Mouse (Mus musculus) hindlimb bud, embryonic 11.5 days (tissue): ENCODE measurements at regions not wholly inside any gene's neighbourhood (a gene's known extent, or its start where the extent isn't known, plus 50 kb on each side); places are given as distances from the start of the nearest gene placed in this dataset.

ENCODE experiments used
- DNase-seq: peaks from one replicate; pipeline ENCODE4 v3.0.0-alpha.2; 2012; ENCODE audit warnings: low read depth, low spot score; ENCODE audit errors: extremely low spot score

GRCm38 (mm10) chr6:66012675-66013074 lies 60.3 kb downstream of the 4930544G11Rik start:
- DNase-seq, result no peak

GRCm38 (mm10) chr6:66023531-66023930 lies 71.1 kb downstream of the 4930544G11Rik start:
- DNase-seq, result no peak

DNA sequence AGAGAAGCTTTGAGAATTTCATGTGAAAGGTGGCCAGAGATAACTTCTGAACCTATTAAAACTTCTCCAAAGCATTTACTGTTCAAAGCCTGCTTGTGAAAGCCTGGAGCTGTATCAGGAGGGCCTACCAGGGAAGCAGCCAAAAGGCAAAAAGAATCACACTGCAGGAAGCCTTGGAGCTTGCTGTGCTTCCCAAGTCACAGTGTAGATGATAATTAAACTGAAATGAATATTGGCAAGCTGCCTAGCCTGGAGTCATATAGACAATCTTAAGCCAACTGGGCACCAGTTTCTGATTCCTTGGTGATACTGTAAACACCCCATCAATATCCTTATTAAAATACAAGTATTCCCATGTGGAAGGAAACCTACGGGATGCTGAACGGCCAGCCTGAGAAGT lies 84.4 kb downstream of the 4930544G11Rik start:
- DNase-seq, result no peak

GRCm38 (mm10) chr6:66051852-66052251 lies 99.4 kb downstream of the 4930544G11Rik start:
- DNase-seq, result no peak

DNA sequence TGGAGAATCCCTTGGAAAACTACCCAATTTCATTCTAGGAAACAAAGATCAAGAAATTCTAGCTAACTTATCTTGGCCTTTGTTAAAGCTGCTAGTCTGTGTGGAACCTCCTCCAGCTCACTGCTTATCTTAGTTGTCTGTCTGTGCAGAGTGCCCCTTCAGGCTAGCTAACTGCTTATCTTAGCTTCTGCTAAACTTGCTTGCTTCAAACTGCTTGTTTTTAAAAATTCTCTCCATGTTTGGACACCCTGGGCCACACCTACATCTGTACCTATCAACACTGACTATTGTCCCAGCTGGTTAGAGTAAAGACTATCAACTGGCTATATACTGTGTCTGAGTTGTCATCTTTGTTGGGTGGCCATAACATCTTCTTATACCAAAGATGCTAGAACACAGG lies 100.0 kb downstream of the 4930544G11Rik start:
- no peak for DNase-seq

GRCm38 (mm10) chr6:66053197-66053596 lies 100.8 kb downstream of the 4930544G11Rik start:
- no peak for DNase-seq

- DNase-seq, result no peak
These were observed 116.5 kb downstream of the 4930544G11Rik start for GRCm38 (mm10) chr6:66068874-66069273.

DNA sequence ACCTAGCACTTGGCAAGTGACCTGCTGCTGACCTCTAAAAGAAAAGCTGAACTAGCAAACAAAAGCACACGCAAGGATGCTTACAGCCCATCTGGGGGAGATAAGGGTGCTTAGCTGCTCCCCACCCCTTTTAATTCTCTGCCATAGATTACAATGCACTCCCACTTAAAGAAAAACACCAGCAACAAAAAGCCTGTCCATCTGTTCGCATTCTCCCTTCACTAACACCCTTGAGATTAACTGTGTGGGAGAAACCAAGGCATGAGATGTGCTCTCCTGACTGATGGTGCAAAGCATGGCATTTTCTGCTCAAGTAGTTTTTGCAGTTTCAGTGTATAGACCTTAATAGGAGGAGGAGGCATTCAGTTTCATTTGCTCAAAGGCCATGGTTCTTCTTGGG lies 125.0 kb downstream of the 4930544G11Rik start:
- peak; percentile 28 for DNase-seq

DNA sequence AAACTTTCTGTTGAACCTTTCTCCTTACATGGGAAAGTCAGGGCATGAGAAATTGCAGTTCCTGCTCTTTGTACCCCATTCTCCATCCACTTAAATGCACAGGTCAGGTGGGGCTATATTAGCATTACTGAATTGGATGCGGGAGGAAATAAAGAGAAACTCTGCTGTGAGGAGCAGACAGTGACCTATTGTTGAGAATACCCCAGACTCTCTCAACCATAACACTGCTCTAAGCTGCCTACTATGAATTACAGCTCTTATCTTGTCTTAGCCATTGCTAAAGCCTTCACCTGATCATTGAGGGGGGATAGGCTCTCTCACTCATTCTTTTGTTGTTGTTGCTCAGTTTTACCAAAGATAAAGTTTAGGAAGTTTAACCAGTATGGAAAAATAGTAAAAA lies 126.4 kb downstream of the 4930544G11Rik start:
- no peak for DNase-seq

DNA sequence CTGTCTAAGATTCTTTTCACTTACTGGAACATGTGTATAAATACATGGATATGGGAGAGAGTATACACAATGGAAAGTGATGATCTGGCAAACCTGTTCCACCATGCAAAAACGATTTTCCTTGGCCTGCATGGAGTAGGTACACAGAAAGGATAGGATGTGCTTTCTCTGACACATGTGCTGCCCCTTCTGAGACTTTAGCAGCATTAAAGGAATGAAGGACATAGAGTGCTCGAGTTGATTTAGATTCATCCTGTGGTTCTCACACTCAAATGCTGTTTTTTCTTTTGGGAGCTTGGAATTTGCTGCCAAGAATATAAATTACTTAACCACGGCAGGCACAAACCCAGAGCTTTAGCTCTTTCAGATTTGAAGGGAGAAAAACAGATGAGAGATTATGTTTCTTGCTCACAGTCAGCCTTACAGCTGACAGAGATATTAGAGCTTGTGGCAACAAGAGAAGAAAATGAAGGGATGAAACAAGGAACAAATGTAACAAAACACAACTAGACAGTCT lies 149.2 kb downstream of the 4930544G11Rik start:
- DNase-seq, result no peak

GRCm38 (mm10) chr6:66114366-66114765 lies 162.0 kb downstream of the 4930544G11Rik start:
- DNase-seq, result no peak

- DNase-seq, result no peak
These were observed 169.2 kb downstream of the 4930544G11Rik start for GRCm38 (mm10) chr6:66121479-66122183.

- no peak for DNase-seq
These were observed 171.9 kb downstream of the 4930544G11Rik start for GRCm38 (mm10) chr6:66124292-66124691.

DNA sequence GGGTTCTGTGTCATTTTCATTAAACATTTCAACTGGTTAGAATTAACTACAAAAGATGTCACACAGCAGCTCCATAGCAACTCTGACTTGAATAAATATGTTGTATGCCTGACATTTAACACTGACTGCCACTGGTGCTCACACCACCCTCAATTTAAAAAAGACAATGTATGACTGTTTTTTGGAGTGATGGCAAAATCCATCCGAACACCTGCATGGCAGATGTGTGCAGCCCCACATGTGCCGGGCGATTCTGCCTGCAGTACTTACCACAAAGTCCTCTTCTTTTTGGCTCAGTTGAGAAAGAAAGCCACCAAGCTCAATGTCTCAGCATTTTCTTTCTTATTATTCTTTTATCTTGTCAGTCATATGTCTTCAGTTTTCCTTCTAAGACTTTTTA lies 199.4 kb downstream of the 4930544G11Rik start:
- no peak for DNase-seq

- no peak for DNase-seq
These were observed 202.4 kb downstream of the 4930544G11Rik start for GRCm38 (mm10) chr6:66154831-66155230.

DNA sequence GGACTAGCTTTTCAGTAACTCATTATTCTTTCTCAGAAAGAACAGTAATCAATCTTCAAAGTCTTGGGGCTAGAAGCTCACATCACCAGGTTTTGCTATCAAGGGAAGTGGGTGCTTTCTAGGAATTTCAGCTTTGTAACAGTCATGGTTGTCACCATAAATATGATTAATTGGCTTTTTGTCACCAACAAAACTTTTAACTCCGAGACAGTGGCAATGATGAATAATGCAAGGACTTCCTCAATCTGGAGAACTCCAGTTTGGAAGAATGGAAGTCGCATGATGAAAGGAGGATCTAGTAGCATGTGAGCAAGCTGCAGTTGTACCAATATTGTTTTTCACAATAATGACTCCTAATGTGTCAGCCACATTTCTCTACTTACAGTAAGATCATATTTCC lies 208.4 kb downstream of the 4930544G11Rik start:
- no peak for DNase-seq

- DNase-seq, result no peak
These were observed 216.5 kb downstream of the 4930544G11Rik start for GRCm38 (mm10) chr6:66168913-66169312.

DNA sequence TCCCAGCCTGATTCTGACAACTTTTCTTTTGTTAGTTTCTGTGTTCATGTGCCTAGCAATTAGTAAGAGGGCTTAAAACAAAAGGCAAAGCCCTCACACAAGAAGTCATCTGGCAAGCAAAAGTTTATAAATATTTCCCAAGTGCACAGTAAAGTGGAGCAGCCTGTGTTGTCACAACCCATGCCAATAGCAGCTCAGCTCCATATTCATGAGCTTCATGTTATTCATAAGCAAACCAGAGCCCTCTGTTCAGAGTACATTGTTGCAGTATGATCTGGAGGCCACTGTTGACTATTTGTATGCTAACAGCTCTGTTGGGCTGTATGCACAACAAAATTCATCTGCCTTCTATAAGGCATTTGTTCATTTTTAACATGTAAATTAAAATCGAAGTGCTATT lies 245.6 kb downstream of the 4930544G11Rik start:
- DNase-seq, result no peak

- peak; percentile 35 for DNase-seq
These were observed 247.9 kb downstream of the 4930544G11Rik start for GRCm38 (mm10) chr6:66200136-66200790.

DNA sequence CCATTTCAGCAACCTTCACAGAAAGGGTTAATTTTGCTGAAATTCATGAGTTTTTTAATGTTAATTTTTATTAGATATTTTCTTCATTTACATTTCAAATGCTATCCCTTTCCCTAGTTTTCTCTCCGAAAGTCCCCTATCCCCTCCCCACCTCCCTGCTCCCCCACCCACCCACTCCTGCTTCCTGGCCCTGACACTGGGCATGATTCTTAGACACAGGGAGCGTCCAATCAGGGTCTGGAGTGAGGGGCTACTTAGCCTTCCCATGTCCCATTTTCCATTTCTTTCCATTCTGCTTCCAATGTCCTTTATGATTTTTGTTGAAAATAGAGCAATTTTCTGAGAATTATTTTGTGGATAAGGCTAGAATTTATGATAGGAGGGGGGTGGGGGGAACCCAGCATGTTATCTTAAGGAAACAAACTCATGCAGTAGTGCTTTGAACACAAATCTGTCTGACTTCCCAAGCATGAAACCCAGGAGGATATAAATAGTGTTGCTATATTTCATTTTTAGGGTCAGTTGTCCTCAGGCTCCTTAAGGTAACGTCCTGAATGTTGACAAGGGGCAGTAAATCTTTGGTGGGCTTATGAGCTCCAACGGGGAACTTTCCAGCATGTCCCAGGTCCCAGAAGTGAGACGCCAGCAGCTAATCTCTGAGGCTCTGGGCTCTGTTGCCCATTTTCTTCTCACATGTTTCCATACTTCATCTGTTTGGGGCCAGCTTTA lies 254.0 kb downstream of the 4930544G11Rik start:
- peak; percentile 57 for DNase-seq

GRCm38 (mm10) chr6:66217543-66217942 lies 265.1 kb downstream of the 4930544G11Rik start:
- DNase-seq, result no peak
